Mouse (Mus musculus) erythroblast, adult 5-6 weeks (primary cell): ENCODE results near the gene Ostn. TPM values are rescaled to one million over a fixed set of nuclear protein-coding genes. Genes with fewer than 3 reads are reported as not detected.

Experiments
- ATAC-seq: replicated peaks from 2 replicates; pipeline ENCODE4 v1.8.0; 2016; ENCODE audit warnings: moderate number of reproducible peaks, mild to moderate bottlenecking, moderate TSS enrichment, inconsistent platforms; ENCODE audit not compliant: poor library complexity, low FRiP score, severe bottlenecking
- total RNA-seq, 2 experiments: library from RNA; stranded (forward) in 1 of 2; stranded (reverse) in 1 of 2; fragments of 150-400 nt in 1 of 2; fragments of 200-764, 138-1000 nt in 1 of 2; gene quantifications; 2 replicates each; pipeline versions ENCODE4 v1.2.3 to v1.2.4; 2015 to 2017; ENCODE audit warnings: low replicate concordance in 2 of 2

The Ostn gene
- total RNA-seq, 2 experiments from 2014 or later, result not detected

DNA sequence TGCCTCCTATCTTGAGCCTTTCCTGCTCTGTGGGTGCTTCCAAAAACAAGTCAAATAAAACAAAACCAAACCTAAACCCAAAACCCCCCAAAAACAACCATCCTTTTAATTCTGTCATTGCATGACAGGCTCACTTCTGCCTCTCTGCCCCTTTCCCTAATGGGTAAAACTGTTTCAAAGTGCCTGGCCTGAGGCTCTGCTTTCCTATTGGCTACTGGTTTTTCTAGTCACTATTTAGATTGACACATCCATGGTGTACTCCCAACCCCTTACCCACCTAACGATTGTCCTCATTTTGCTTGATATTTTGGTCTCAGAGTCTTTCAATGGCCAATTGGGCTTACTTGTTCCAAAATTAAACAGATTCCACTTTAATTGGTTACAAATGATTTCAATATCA is 78.4 kb downstream of the Ostn start:
- ATAC-seq, result no peak

DNA sequence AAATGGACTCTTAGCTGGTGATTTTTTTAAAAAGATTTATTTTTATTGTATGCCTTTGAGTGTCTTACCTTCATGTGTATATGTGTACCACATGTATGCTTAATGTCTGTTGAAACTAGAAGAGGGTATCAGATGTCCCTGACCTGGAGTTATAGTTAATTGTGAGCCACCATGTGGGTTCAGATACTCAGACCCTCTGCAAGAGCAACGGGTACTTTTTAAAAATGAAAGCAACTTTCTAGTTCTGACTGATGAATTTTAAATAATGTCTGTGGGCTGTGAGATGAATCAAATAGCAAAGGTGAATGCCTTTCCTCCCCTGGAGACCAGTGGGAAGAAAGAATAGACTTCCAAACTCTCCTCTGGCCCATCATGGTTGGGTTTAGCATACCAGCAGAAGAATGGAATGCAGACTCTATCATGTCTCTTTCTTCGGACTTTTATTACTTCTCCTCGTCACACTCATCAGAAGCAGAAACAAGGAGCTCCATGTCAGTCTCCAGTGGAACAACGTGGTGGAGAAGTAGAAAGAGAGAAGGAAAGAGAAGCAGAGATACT is 79.6 kb downstream of the Ostn start:
- ATAC-seq, result no peak

DNA sequence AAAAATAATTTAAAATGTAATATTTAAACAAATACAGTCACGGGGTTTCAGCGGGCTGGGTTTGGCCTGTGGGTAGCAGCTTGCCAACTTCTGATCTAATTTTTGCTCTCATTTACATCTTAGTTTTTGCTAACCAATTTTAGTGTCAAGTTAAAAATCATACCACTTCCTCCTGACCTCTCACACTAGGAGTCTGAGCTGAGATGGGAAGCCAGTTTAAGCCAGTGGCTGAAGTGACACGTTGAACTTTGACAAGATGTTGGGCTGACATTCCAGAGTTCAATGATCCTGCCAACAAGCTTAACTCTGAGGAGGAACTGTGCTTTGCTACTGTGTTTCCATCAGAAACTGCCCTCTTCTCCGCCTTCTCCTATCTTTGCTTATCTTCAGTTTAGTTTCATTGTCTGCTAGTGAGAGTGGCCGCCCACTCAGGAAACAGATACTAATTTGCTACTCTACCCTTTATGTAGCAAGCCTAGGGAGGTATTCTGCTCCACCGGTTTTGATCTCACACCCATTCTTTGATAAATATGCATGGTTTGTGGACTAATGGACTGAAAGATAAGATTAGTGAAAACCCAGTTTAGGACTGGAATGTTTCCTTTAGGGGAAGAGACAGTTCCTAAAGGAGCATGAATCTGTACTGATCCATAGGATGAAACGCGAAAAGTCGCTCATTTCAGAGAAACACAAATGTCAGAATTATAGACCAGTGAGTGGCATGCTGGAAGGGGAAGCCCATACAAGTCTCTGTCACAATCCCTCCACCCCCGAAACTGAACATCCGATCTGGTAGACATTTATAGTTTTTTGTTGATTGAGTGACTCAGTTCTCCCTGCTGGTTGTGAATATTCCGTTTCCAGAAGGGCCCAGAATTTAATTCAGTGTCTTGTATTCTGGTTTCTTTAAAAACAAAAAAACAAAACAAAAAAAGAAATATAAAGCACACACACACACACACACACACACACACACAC is 80.6 kb downstream of the Ostn start:
- no peak for ATAC-seq

DNA sequence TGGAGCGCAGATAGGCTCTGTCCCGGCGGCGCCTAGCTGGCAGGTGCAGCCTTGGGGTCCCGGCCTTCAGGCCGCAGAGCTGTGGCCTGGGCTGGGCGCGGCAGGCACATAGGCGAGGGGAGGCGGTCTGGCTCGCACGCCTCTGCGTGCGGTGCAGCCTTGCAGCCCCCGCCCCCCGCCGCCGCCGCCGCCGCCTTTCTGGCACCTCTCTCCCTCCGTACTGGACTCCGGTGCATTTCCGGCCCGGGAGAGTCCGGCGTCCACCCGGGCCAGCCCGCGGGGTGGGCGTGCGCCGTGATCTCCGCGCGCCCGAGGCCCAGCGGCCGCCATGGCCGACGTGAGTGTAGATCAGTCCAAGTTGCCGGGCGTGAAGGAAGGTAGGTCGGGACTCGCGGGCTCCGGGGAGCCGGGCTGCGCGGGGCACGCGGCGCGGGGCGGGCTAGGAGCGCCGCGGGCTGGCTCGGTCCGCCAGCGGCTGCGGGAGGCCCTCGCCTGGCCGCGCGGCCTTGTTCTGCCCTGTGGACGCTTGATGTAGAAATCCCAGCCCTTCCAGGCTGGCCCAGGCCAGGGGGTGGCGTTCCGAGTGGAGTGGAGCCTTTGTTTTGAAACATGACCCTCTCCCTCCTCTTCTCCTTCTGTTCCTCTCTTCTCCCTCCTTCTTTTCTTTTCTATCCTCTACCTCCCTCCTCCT is 81.6 kb downstream of the Ostn start, which contains the start of gene Ccdc50:
Gene Ccdc50 (plus strand): TSS at position 109 of the 691 bp plus-strand sequence.
- no peak for ATAC-seq

DNA sequence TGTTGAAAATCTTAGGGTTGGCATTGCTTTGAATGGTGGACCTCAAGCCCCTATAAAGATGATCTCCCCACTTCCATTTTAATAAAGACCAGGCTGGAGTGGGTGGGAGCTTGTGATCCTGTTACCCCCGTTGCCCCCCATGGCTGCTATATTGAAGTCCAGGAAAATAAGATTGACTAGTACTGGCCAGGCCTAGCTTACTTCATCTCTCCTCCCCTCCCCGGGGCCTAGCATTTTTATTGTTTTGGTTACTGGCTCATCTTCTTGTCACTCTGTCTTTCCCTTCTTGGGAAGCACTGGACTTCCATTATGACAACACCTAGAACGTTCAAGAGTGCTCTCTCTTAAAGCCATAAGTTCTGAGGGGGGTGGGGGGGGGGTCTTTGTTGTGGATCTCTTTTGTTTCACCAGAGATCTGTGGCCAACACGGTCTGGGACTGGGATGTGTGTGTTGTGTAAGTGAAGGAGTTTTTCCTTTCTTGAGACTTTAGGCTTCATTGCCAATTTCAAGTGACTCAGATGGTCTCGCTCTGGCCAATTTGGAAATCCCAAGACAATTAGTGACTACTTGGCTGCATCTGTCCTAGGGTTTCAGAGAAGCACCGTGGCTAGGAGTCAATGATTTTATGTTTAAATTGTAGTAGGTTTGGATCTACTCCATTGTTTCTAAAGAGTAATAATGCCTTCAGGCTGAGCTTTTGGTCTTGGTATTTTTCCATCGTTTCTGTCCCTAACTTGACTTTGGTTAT is 82.4 kb downstream of the Ostn start:
- no peak for ATAC-seq

DNA sequence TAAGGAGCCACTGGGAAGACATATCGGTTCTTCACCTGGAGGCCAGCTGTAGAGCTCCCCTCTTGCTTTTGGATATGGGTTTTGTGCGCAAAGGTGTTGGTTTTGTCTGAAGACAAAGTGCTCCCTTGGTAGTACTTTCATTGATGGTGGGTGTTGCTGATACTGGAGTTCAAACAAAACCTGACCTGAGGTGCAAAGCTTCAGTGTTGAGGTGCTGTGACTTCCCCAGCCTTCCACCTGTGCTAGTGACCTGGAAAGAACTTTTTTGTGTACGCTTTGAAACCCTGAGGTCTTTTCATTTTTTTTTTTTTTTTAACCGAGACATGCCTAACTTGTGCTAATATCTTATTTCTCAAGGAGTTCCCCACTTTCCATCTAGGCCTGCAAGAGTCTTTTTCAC is 83.0 kb downstream of the Ostn start:
- no peak for ATAC-seq

DNA sequence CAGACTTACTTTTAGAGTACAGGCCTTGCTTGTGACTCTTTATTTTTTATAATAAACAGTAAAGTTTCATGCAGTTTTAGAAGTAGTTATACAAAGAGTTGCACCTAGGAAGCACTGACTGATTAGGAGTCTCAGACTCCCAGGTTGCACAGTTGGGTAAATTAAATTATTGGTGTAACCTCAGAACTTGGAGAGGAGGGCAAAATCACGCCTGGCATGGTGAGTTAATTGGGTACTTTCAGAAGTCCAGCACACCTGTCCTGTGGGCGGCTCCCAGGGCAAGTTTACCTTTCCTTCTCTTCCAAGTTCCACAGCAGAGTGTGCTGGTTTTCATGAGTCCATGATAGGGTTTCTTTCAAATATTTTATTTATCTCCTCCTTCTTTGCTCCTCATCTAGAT is 84.6 kb downstream of the Ostn start:
- no peak for ATAC-seq

DNA sequence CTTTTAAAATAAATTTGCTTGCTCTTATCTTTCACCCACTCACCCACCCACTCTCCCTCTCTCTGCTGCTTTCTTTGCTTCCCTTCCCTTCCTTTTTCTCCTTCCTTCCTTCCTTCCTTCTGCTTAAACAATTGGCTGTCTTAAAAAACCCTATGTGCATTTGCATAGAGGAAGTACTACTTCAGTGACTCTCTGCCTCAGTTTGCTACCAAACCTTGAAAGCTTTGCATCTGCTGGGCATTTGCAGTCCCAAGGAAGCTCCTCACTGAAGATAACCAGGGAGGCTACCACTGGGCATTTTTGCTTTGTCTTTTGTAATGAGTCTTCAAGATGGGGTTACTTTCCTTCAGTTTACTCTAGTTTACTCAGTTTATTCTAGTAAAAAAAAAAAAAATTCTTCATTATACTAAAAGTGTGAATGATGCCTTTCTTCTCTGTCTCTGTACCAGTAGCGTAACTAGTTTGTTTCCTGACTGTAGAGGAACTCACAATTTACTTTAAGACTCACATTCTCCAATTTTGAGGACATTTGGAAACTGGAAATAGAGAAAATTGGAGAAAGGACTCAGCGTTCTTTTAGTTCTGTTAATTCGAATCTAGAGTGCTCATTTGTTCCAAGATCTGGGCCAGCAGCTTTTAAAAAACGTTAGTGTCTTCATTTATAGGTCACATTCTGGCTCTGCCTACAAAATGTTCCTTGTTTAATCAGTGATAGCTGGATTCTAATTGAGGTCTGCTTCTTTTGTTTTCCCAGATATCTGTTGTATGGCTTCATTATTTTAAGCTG is 88.2 kb downstream of the Ostn start:
- ATAC-seq, result no peak

DNA sequence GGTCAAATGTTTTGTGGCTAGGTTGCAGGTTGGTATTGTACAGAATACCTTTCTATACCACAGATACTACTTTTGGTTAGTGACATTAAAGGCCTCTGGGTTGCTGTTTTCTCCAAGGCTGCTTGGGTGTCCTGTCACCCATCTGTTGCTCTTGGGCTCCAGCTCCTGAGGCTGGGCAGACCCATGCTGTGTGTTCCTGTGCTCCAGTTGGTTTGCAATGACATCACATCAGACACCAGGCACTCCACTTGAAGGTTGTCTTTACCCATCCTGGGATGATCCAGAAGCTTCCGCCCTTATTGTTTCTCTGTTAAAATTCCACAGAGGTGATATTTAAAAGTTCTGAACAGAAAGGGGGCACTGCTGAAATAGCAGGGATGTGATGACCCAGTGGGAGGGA is 89.7 kb downstream of the Ostn start:
- ATAC-seq, result no peak

DNA sequence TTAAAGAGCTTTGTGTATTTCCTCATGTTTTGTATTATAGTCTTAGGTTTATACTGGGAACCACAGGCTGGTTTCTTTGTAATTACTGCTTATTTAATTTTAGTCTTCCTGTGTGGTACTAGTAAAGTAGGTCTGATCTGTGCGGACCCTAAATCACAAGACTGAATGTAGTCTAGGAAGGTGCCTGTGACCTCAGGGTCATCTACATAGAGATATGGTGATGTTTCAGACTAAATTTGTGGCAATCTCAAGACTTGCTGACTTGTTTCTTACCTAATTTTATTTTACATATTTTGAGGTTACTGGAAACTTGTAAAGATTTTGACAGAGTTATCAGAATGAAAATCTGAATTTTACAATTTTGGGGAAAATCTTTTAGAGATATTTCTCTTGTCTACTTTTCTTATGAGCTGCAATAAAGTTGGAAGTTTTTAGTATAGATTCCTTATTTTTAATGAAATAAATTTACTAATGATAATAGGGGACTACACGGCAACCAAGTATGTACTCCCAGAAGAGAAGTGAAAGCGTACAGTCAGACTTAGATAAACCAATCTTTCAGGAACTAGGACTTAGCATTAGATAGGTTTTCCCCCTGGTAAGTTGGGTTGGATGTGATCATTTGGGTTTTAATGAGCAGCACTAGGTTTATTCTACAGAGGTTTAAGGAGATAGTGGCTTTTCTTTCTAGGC is 91.9 kb downstream of the Ostn start:
- no peak for ATAC-seq

DNA sequence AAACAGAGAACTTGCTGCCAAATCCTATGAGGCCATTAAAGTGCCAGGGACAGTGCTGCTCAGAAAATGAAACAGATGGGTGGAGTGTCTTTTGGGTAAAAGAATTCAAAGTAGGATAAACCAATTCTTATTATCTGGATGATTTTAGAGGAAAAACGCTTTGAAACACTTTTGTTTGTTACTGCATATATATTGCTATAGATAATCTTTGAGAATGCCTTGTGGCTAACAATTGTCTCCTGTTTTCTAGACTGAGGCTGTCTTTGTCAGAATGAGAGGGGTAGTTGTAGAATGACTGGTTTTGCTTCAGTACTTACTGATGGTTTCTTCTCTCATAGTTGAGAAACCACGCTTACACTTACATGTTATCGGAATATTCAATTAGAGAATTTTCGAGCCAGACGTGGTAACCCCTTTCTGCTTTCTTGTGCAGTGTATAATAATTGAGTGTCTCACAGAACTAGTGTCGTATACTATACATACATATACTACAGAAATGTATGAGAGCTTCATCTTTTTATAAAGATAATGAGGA is 92.5 kb downstream of the Ostn start:
- ATAC-seq, result no peak

Other genes starting within 250 kb of the Ostn start
- gene Uts2b, start 62.8 kb downstream of the Ostn start, total RNA-seq (2015; ENCODE audit: low replicate concordance), result not detected in 2 replicates
- not detected in 2 replicates for gene Uts2b, start 62.8 kb downstream of the Ostn start, total RNA-seq (2017; ENCODE audit: low replicate concordance)
- gene Ccdc50, start 81.4 kb downstream of the Ostn start, total RNA-seq (2015; ENCODE audit: low replicate concordance), result 27.5 and 42.6 TPM in 2 replicates
- 15.9 and 37.7 TPM in 2 replicates for gene Ccdc50, start 81.4 kb downstream of the Ostn start, total RNA-seq (2017; ENCODE audit: low replicate concordance)